Mouse (Mus musculus): ENCODE data around the gene Tnr. TPM values are rescaled to one million over a fixed set of nuclear protein-coding genes. Genes with fewer than 3 reads are reported as not detected.

Tnr gene
- polyA plus RNA-seq (2014; fragmentation: Illumina TruSeq; extraction: RNeasy Lipid Tissue Mini Kit (QIAGEN cat#74804); ENCODE audit: low replicate concordance): 0.19 TPM

GRCm38 (mm10) chr1:159523578-159523977 lies at the start of gene Tnr:
Gene Tnr (plus strand): TSS chr1:159523769.

All from small intestine, adult 10 weeks (tissue).